Mouse (Mus musculus): Measurements from ENCODE around the gene Alox12. TPM values are rescaled to one million over a fixed set of nuclear protein-coding genes. Genes with fewer than 3 reads are reported as not detected.

The Alox12 gene
- total and polyA plus RNA-seq, 3 experiments = 0.03 TPM; not detected in 2

DNA sequence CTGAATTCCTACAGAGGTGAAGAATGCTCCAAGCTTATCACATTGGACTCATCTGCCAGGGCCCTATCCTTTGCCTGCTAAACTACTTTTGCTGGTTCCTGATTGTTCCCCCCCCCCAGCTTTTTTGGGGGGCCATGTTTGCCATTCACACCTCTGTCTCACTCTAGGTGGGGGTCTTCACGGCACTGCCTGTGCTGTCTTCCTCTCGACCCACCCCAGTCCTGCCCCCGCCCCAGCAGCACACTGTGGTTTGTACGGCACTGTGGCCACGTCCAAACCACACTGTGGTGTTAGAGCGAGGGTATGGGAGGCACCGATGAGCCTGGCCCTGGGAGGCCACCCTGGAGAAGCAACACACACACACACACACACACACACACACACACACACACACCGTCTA is 20.7 kb downstream of the Alox12 start:
- Histone ChIP-seq H3K27me3 (ENCODE audit: control insufficient read depth in 1 of 2, insufficient read depth in 2 of 2, low read length in 2 of 2) (no peaks in the 10 kb centered on the region), H3K36me3 (ENCODE audit: control insufficient read depth in 1 of 2, insufficient read depth in 2 of 2, low read length in 2 of 2) (peaks cover 0 to 6% of the 10 kb centered on the region in 2 experiments; a peak in 2 of 4 replicates), H3K4me1 (ENCODE audit: control insufficient read depth in 1 of 2, insufficient read depth in 2 of 2, low read length in 2 of 2) (peaks cover 0 to 11% of the 10 kb centered on the region in 2 experiments; a peak in 3 of 4 replicates), H3K9ac (ENCODE audit: control insufficient read depth, low read depth, low read length, poor library complexity, severe bottlenecking) (no peak overlapping the region), H3K9me3 (replicated peaks; ENCODE audit: insufficient read depth, low read length) (no peaks in the 10 kb centered on the region), H3K4me3 (ENCODE audit: control insufficient read depth in 1 of 2, insufficient read depth in 1 of 2, low read depth in 2 of 2, low read length in 2 of 2) (no peak overlapping the region), H3K27ac (ENCODE audit: control insufficient read depth, low read depth, low read length) (no peak overlapping the region), H3K79me2 (ENCODE audit: control insufficient read depth, insufficient read depth, low read length, poor library complexity) (peaks cover 14% of the 10 kb centered on the region)
- DNase-seq (ENCODE audit: low read depth, low spot score) = no peak
- TF ChIP-seq GATA1 (IDR thresholded peaks at IDR 0.05; ENCODE audit: low read depth, low read length) (no peak), POLR2AphosphoS2 (IDR thresholded peaks at IDR 0.05; ENCODE audit: low read length) (no peak), MYB (IDR thresholded peaks at IDR 0.05; ENCODE audit: low read depth, low read length) (no peak), ZC3H11A (IDR thresholded peaks at IDR 0.05; ENCODE audit: low read depth, low read length) (no peak), MXI1 (IDR thresholded peaks at IDR 0.05; ENCODE audit: low read depth, low read length) (no peak), POLR2A (IDR thresholded peaks at IDR 0.05; ENCODE audit: control insufficient read depth in 1 of 2, insufficient read depth in 1 of 2, low read depth in 1 of 2, low read length in 2 of 2, poor library complexity in 1 of 2) (no peak), CHD1 (IDR thresholded peaks at IDR 0.05; ENCODE audit: low read depth, low read length) (no peak), ZMIZ1 (IDR thresholded peaks at IDR 0.05; ENCODE audit: low read depth, low read length) (no peak)

- no peaks in the 10 kb centered on the region for H3K27me3 ChIP-seq (ENCODE audit: control insufficient read depth in 1 of 2, insufficient read depth in 2 of 2, low read length in 2 of 2)
- H3K79me2 ChIP-seq (ENCODE audit: control insufficient read depth, insufficient read depth, low read length, poor library complexity) = peaks cover 10% of the 10 kb centered on the region
- no peak overlapping the region for H3K9ac ChIP-seq (ENCODE audit: control insufficient read depth, low read depth, low read length, poor library complexity, severe bottlenecking)
- no peak for TF ChIP-seq POLR2AphosphoS5 (IDR thresholded peaks at IDR 0.05; ENCODE audit: borderline replicate concordance, low read depth, low read length)
- no peak for TF ChIP-seq MAX (IDR thresholded peaks at IDR 0.05; ENCODE audit: low read length)
- TF ChIP-seq GABPA (IDR thresholded peaks at IDR 0.05; ENCODE audit: low read depth, low read length) = no peak
- no peak for TF ChIP-seq UBTF (IDR thresholded peaks at IDR 0.05; ENCODE audit: borderline replicate concordance, insufficient read depth, low read depth, low read length)
- no peak for TF ChIP-seq ELF1 (IDR thresholded peaks at IDR 0.05; ENCODE audit: low read depth, low read length)
- TF ChIP-seq MAZ (IDR thresholded peaks at IDR 0.05; ENCODE audit: low read depth, low read length) = no peak
- peaks cover 0 to 11% of the 10 kb centered on the region in 2 experiments; a peak in 3 of 4 replicates for H3K4me1 ChIP-seq (ENCODE audit: control insufficient read depth in 1 of 2, insufficient read depth in 2 of 2, low read length in 2 of 2)
- no peak for DNase-seq (ENCODE audit: low read depth, low spot score)
- no peak overlapping the region for H3K27ac ChIP-seq (ENCODE audit: control insufficient read depth, low read depth, low read length)
- peaks cover 0 to 6% of the 10 kb centered on the region in 2 experiments; a peak in 2 of 4 replicates for H3K36me3 ChIP-seq (ENCODE audit: control insufficient read depth in 1 of 2, insufficient read depth in 2 of 2, low read length in 2 of 2)
- H3K9me3 ChIP-seq (replicated peaks; ENCODE audit: insufficient read depth, low read length) = no peaks in the 10 kb centered on the region
- H3K4me3 ChIP-seq (ENCODE audit: control insufficient read depth in 1 of 2, insufficient read depth in 1 of 2, low read depth in 2 of 2, low read length in 2 of 2) = no peak overlapping the region
These were observed 21.1 kb downstream of the Alox12 start for GRCm38 (mm10) chr11:70234037-70234436.

DNA sequence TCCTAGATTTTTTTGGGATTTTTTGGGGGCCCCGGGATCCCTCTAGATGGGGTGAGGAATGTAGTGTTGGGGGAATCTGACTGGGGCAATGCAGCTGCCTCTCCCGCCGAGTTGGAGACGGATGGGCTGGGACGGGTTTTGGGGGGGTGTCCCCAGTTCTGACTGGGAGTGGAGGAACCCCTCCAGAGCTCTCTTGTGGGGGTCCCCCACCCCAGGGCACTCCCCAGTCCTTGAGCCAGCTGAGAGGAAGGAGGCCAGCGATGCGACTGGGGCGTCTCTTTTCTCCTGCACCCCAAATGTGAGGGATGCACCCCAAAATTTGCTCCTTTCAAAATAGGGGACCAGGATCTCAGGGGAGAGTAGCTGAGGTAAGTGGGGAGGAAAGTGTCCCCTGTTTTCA is 22.1 kb downstream of the Alox12 start:
- no peak overlapping the region for H3K9ac ChIP-seq (ENCODE audit: control insufficient read depth, low read depth, low read length, poor library complexity, severe bottlenecking)
- DNase-seq (ENCODE audit: low read depth, low spot score) = no peak
- peaks cover 3% of the 10 kb centered on the region; the same call in 1 of the 2 replicates for H3K79me2 ChIP-seq (ENCODE audit: control insufficient read depth, insufficient read depth, low read length, poor library complexity)
- no peaks in the 10 kb centered on the region for H3K27me3 ChIP-seq (ENCODE audit: control insufficient read depth in 1 of 2, insufficient read depth in 2 of 2, low read length in 2 of 2)
- H3K27ac ChIP-seq (ENCODE audit: control insufficient read depth, low read depth, low read length) = no peak overlapping the region
- peaks cover 0 to 11% of the 10 kb centered on the region in 2 experiments; a peak in 2 of 4 replicates for H3K4me1 ChIP-seq (ENCODE audit: control insufficient read depth in 1 of 2, insufficient read depth in 2 of 2, low read length in 2 of 2)
- H3K9me3 ChIP-seq (replicated peaks; ENCODE audit: insufficient read depth, low read length) = no peaks in the 10 kb centered on the region
- no peak overlapping the region for H3K4me3 ChIP-seq (ENCODE audit: control insufficient read depth in 1 of 2, insufficient read depth in 1 of 2, low read depth in 2 of 2, low read length in 2 of 2)
- H3K36me3 ChIP-seq (ENCODE audit: control insufficient read depth in 1 of 2, insufficient read depth in 2 of 2, low read length in 2 of 2) = peaks cover 0 to 6% of the 10 kb centered on the region in 2 experiments; a peak in 2 of 4 replicates
- TF ChIP-seq ZNF384 (IDR thresholded peaks at IDR 0.05; ENCODE audit: low read depth, low read length) = no peak
- TF ChIP-seq NELFE (IDR thresholded peaks at IDR 0.05; ENCODE audit: low read depth, low read length) = no peak
- TF ChIP-seq MAZ (IDR thresholded peaks at IDR 0.05; ENCODE audit: low read depth, low read length) = no peak
- TF ChIP-seq EP300 (IDR thresholded peaks at IDR 0.05; ENCODE audit: low read depth in 1 of 2, low read length in 2 of 2) = no peak
- no peak for TF ChIP-seq ZKSCAN1 (IDR thresholded peaks at IDR 0.05; ENCODE audit: low read depth, low read length)
- TF ChIP-seq GABPA (IDR thresholded peaks at IDR 0.05; ENCODE audit: low read depth, low read length) = no peak
- no peak for TF ChIP-seq MEF2A (IDR thresholded peaks at IDR 0.05; ENCODE audit: extremely low read depth, insufficient replicate concordance, low read depth, low read length, poor library complexity, severe bottlenecking)
- no peak for TF ChIP-seq MXI1 (IDR thresholded peaks at IDR 0.05; ENCODE audit: low read depth, low read length)
- TF ChIP-seq NRF1 (IDR thresholded peaks at IDR 0.05; ENCODE audit: insufficient read depth, low read depth, low read length, poor library complexity, severe bottlenecking) = no peak
- no peak for TF ChIP-seq KAT2A (conservative IDR thresholded peaks at IDR 0.05; ENCODE audit: low read depth, low read length)
- TF ChIP-seq USF1 (IDR thresholded peaks at IDR 0.05; ENCODE audit: low read depth, low read length) = no peak
- TF ChIP-seq UBTF (IDR thresholded peaks at IDR 0.05; ENCODE audit: borderline replicate concordance, insufficient read depth, low read depth, low read length) = no peak
- no peak for TF ChIP-seq ZMIZ1 (IDR thresholded peaks at IDR 0.05; ENCODE audit: low read depth, low read length)
- TF ChIP-seq MYB (IDR thresholded peaks at IDR 0.05; ENCODE audit: low read depth, low read length) = no peak
- no peak for TF ChIP-seq CHD1 (IDR thresholded peaks at IDR 0.05; ENCODE audit: low read depth, low read length)
- no peak for TF ChIP-seq POLR2AphosphoS5 (IDR thresholded peaks at IDR 0.05; ENCODE audit: borderline replicate concordance, low read depth, low read length)
- TF ChIP-seq BHLHE40 (IDR thresholded peaks at IDR 0.05; ENCODE audit: borderline replicate concordance, low read depth, low read length) = no peak
- no peak for TF ChIP-seq RCOR1 (IDR thresholded peaks at IDR 0.05; ENCODE audit: low read depth, low read length)
